Mouse (Mus musculus): Measurements from ENCODE around the gene Fgd1.

Gene Fgd1

GRCm38 (mm10) chrX:151087418-151087817, 41.5 kb downstream of the Fgd1 start:
- in situ Hi-C loops (cut with MboI, MseI) = no loop called here

GRCm38 (mm10) chrX:151096171-151097058, 50.5 kb downstream of the Fgd1 start, which contains the start of gene Tsr2:
Tsr2 (minus strand) TSS chrX:151096543.
- in situ Hi-C loops (cut with MboI, MseI) = no loop called here

GRCm38 (mm10) chrX:151107301-151108067, 61.5 kb downstream of the Fgd1 start:
- in situ Hi-C loops (cut with MboI, MseI) = no loop called here

GRCm38 (mm10) chrX:151116795-151117194, 70.8 kb downstream of the Fgd1 start:
- in situ Hi-C loops (cut with MboI, MseI) = loop anchor here (10.0 kb wide), 1 partner anchor 1768 kb away; no protein-coding TSS in a partner anchor

- in situ Hi-C loops (cut with MboI, MseI) = loop anchor here (10.0 kb wide), 1 partner anchor 1767 kb away; no protein-coding TSS in a partner anchor
Measured at GRCm38 (mm10) chrX:151117432-151117831, 71.5 kb downstream of the Fgd1 start.

- in situ Hi-C loops (cut with MboI, MseI) = no loop called here
Measured at GRCm38 (mm10) chrX:151123933-151124332, 78.0 kb downstream of the Fgd1 start.

GRCm38 (mm10) chrX:151130493-151130892, 84.5 kb downstream of the Fgd1 start:
- in situ Hi-C loops (cut with MboI, MseI) = loop anchor here (25.0 kb wide), 1 partner anchor 618 kb away; no protein-coding TSS in a partner anchor

GRCm38 (mm10) chrX:151132785-151133184, 86.8 kb downstream of the Fgd1 start:
- in situ Hi-C loops (cut with MboI, MseI) = loop anchor here (25.0 kb wide), 1 partner anchor 620 kb away; no protein-coding TSS in a partner anchor

Data from T-helper 2 cell (primary cell).